Mouse (Mus musculus): ENCODE data around the gene Fhit.

GRCm38 (mm10) chr14:10660247-10660646 lies 501.6 kb downstream of the Fhit start:
- TF ChIP-seq GATA1 (IDR thresholded peaks at IDR 0.05; ENCODE audit: low read length), result no peak
- no peak for TF ChIP-seq TAL1 (IDR thresholded peaks at IDR 0.05; ENCODE audit: low read length)

All from erythroblast, embryonic 14.5 days (primary cell).